Mouse (Mus musculus) left cerebral cortex, postnatal 36 days (tissue): ENCODE data around the gene Nkg7. TPM values are rescaled to one million over a fixed set of nuclear protein-coding genes. Genes with fewer than 3 reads are reported as not detected.
"Not testable (repeated sequence)": the region's sequence is repeated elsewhere in the genome, so short reads cannot be mapped to it uniquely, and the experiment has no call there.

ENCODE experiments used
- DNase-seq, 2 experiments: peaks; one replicate each; pipeline ENCODE4 v3.0.0; 2021 to 2022; ENCODE audit warnings: low spot score in 2 of 2, mixed read lengths in 1 of 2
- intact Hi-C: fragments of 180-260 bp; cut with DNase I; formaldehyde crosslinking; loops from one replicate; pipeline ENCODE4 v1.15.1; 2025
- total RNA-seq, 2 experiments: library from RNA; stranded (reverse); gene quantifications; 2 replicates each; pipeline ENCODE4 v1.2.3; 2021

Gene Nkg7
- not detected for total RNA-seq

DNA sequence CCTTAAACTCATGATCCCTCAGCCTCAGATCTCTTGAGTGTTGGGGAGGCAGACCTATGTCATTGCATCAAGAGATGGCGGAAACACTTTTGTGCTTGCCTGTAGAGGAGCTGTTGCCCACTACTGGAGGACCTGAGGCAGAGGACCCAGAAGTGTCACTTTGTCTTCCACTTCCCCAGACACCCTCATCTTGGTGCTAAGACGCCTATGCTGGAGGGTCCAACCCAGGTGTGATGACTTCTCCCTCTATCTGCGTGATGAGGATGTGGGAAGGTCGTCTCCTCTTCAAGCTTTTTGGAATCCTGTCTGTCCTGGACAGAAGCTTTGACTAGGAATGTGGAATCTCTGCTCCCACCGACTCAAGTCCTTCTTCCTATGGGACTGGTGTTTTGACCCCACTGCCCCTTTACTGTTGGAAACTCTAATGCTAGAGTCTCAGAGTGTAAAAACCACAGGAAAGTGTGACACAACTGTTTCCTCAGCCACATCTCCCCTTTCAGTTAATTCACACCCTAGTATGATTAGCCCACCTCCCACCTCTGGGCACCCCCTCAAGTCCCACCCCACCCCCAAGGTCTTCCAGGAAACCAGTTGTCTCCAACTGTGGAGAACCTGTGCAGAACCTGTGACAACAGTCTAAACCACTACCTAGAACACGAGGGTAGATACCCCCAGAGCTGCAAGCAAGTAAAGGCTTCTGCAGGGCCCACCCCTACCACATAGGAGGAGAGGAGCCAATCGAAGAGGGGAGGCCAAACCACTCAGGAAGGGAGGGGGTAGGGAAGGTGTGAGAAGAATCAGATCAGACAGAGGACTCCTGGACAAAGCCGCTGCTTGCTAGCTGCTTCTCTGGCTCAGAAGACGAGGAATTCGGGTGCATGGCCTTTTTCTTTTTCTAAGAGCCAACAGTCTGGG, at the start of gene Nkg7:
Gene Nkg7 (plus strand): TSS at position 733 of the 915 bp plus-strand sequence.
- intact Hi-C loops: no loop called here
- no peak for DNase-seq

GRCm38 (mm10) chr7:43392349-43393121, 44.3 kb upstream of the Nkg7 start:
- no peak for DNase-seq

DNA sequence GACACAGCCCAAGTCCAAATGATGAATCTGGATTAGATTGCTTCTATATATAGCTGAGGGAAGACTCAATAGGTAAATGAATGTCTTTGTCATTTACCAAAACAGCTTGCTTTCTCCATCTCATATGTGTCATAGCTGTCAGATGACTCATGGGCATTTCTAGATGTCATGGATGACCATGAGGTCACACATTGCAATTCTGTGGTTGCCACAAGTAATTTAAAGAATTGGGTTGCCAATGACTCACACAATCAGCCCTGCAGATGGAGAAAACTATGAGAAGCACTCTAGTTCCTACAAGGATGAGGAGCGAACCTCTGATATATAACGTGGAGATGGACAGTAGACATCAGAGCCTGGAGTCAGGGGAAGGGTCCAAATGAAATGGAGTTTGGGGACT, 37.4 kb upstream of the Nkg7 start:
- intact Hi-C loops: no loop called here
- no peak for DNase-seq

More at GRCm38 (mm10) chr7:43392349-43393121, 44.3 kb upstream of the Nkg7 start:
- intact Hi-C loops: no loop called here

GRCm38 (mm10) chr7:43402718-43403117, 34.2 kb upstream of the Nkg7 start:
- intact Hi-C loops: no loop called here
- no peak for DNase-seq

DNA sequence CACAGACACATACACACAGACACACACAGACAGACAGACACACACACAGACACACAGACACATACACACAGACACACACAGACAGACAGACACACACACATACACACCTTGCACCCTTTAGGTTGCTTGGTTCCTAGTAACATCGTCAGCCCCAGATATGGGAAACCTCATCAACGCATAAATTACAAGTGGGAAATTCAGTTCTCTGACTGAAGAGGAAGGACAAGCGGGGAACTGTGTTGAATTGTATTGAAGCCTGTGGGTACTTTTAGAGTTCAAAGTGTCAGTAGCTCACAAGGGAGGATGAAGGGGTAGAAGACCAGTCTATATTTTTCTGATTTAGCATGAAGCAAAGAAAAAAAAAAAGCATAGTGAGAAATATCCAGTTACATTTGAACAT, 29.3 kb upstream of the Nkg7 start:
- DNase-seq: no peak
- intact Hi-C loops: no loop called here

GRCm38 (mm10) chr7:43408131-43408553, 28.7 kb upstream of the Nkg7 start, which contains the start of gene Siglecg:
Gene Siglecg (plus strand): TSS chr7:43408204.
- DNase-seq: no peak
- intact Hi-C loops: no loop called here

- intact Hi-C loops: no loop called here
- no peak for DNase-seq
These were observed 27.8 kb upstream of the Nkg7 start for GRCm38 (mm10) chr7:43409084-43409483.

- intact Hi-C loops, DNase-seq: not testable (repeated sequence)
These were observed 25.1 kb upstream of the Nkg7 start for GRCm38 (mm10) chr7:43411724-43412123.

DNA sequence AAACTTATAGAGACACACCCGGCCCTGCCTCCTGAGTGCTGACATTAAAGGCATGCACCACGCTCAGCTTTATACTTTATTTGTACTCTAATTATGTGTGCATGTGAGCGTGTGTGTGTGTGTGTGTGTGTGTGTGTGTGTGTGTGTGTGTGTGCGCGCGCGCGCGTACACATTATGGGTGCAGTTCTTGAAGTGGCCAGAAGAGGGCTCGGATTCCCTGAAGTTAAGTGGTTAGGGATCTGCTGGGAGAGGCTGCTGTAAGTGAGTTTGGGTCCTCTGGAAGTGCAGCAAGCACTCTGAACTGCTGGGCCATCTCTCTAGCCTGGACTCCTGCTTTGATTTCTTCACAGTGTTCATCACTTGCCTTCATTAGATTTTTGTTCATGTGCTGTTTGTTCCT, 19.6 kb upstream of the Nkg7 start:
- intact Hi-C loops: no loop called here
- DNase-seq: no peak

GRCm38 (mm10) chr7:43422995-43423617, 13.8 kb upstream of the Nkg7 start:
- intact Hi-C loops: loop anchor here (1.0 kb wide), 1 partner anchor 72 kb away; no protein-coding TSS in a partner anchor

GRCm38 (mm10) chr7:43423991-43424625, 12.8 kb upstream of the Nkg7 start:
- intact Hi-C loops: loop anchor here (1.0 kb wide), 1 partner anchor 71 kb away; no protein-coding TSS in a partner anchor
- no peak for DNase-seq

More at GRCm38 (mm10) chr7:43422995-43423617, 13.8 kb upstream of the Nkg7 start:
- DNase-seq: peak; percentile 70 to 82

GRCm38 (mm10) chr7:43427406-43427805, 9.5 kb upstream of the Nkg7 start, which contains the start of gene Lim2:
Gene Lim2 (plus strand): TSS chr7:43427670.
- DNase-seq: no peak
- intact Hi-C loops: no loop called here

GRCm38 (mm10) chr7:43429500-43429899, 7.4 kb upstream of the Nkg7 start:
- DNase-seq: no peak

GRCm38 (mm10) chr7:43432891-43433290, 4.0 kb upstream of the Nkg7 start:
- intact Hi-C loops: no loop called here
- DNase-seq: no peak

More at GRCm38 (mm10) chr7:43429500-43429899, 7.4 kb upstream of the Nkg7 start:
- intact Hi-C loops: no loop called here

DNA sequence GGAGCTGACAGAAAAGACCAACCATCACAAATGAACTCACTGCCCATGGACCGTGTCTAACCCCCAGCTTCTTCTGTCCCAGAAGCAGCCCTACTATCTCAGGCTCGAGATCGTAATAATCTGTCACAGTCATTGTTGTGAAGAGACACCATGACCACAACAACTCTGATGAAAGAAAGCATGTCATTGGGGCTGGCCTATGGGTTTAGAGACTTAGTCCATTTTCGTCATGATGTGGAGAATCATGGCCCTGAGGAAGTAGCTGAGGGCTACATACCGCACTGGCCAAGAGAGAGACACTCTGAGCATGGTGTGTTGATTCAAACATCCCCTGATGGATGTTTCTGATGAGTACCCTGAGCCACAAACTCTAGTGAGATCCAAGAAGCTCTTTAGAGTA, 2.2 kb upstream of the Nkg7 start:
- intact Hi-C loops: no loop called here
- DNase-seq: no peak

DNA sequence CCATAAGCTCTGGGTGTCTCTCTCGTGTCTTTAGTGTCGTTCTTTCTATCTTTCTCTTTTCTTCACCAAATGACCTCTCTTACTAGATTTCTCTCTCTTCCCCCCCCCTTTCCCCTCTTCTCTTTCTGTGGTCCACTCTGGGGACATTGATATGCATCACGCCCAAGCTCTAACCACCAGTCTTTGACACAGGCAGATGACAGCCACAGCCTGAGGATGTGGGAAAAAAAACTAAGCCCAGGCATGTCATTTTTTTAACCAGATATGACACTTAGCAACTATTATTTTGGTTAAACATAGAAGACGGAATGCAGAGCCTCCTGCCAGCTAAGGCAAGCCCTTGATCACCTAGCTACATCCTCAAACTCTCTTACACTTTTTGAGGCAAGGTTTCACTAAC, 1.7 kb downstream of the Nkg7 start:
- intact Hi-C loops: no loop called here
- DNase-seq: no peak

GRCm38 (mm10) chr7:43440482-43440881, 3.6 kb downstream of the Nkg7 start, which contains the start of gene Cldnd2:
Gene Cldnd2 (plus strand): TSS chr7:43440782.
- DNase-seq: no peak
- intact Hi-C loops: no loop called here

GRCm38 (mm10) chr7:43441071-43441470, 4.2 kb downstream of the Nkg7 start:
- intact Hi-C loops: no loop called here

DNA sequence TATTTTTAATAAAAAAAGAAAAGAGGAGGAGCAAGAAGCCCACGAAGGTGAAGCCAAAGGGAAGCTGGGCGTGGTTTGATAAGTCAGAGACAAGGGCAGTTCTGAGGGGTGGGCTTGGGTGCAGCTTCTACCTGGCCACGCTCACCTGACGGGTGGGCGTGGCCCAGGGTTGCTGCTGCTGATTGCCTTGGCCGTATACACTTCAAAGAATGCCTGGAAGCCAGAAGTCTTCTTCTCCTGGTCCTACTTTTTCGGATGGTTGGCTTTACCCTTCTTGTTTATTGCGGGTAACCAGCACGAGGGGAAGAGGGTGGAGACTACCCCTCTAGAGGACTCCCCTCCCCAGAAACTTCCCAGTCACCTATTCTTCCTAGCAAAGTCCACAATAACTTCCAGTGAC, 5.8 kb downstream of the Nkg7 start:
- intact Hi-C loops: no loop called here
- DNase-seq: no peak

More at GRCm38 (mm10) chr7:43441071-43441470, 4.2 kb downstream of the Nkg7 start:
- DNase-seq: no peak
